Mouse (Mus musculus) layer of hippocampus, postnatal 36 days (tissue): ENCODE data around the gene Ddx39. TPM values are rescaled to one million over a fixed set of nuclear protein-coding genes. Genes with fewer than 3 reads are reported as not detected.

Experiments
- DNase-seq, 2 experiments: peaks; one replicate each; pipeline ENCODE4 v3.0.0; 2022
- total RNA-seq, 2 experiments: library from RNA; stranded (reverse); gene quantifications; 2 replicates each; pipeline ENCODE4 v1.2.3; 2021

The Ddx39 gene
- total RNA-seq = 10 to 100 TPM; 17.0 to 19.2 TPM

DNA sequence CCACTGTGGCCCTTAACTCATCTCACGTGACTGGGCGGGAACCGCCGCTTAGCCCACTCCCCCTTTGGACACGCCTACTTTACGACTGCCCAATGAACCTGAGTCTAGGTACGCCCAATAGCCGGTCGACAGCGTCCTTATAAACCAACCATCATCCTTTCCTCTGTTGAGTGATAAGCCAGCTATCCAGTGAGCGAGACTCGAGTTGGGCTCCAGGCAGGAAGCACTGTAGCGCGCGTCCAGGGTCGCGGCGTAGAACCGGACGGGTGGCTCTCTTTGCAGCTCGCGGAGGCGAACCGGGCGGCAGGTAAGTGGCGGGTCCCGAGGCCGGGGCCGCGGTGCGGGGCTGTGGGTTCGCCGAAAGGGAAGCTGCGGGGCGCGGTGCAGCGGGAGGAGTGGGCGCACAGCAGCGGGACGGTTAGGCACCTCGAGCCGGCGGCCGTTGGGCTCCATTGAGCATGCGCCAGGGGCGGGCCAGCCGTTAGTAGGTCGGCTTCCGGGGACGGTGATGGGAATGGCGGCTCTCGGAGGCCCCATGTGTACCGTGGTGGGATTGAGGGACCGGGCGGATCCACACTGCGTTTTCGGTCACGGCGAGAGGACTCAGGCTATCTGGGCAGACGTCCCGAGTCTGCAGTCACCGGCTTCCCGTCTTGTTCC lies at the start of gene Ddx39:
Gene Ddx39 (plus strand): TSS at position 147 of the 660 bp plus-strand sequence.
- DNase-seq = peak; percentile 95 to 96

DNA sequence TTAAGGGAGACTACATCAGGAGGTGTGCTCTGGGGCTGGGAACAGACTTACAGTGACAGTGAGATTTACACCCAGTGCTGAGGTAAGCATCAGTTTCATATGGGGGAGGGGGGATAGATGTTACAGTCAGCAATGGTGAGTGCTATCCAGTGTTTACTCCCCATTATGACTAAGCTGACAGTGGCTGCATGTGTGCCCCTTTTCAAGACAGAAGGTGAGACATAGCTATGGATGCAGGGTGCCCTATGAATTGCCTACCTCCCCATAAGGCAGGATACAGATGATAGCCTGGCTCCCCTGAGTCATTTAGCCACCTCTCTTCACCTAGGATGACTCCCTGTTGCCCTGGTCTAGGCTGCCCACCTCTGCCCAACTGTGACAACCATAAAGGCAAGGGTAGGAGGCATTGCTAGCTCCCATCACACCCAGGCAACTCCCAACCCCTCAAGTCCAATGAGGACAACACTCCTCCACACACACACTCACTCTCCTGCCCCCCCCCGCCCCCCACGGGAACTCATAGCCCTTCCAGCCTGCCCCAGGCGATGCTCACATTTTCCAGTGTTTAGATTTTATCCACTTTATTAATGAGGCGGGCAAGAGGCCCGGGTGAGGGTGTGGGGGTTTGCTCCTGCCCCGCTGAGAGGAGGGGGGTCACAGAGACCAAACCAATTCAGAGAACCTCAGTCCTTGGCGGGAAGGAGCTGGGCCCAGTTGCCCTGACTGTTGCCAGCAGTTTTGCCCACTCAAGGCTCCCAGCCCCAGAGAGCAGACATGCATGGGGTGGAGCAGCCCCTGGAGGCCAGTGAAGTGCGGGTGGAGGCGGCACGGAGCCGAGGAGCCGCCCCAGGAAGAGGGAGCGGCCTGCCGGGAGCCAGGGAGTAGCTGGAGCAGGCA lies 48.8 kb upstream of the Ddx39 start, which contains the start of gene Ptger1:
Gene Ptger1 (plus strand): TSS at position 710 of the 897 bp plus-strand sequence.
- no peak for DNase-seq

DNA sequence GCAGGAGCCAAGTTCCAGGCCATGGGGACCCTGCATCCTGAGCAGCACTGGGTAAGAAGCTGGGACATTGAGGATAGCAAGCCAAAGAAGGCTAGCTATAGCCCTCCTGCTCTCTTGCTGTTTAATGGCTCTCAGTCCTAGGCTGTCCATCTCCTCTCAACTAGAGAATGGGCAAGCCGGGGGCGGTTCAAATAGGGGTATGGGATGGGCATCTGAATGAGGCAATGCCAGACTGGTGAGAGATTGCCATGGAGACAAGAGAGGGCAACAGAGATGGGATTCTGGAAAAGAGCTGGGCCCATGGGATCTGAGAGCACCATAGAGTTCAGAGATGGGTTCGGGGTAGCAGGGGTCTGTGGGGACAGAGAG lies 48.1 kb upstream of the Ddx39 start:
- no peak for DNase-seq

DNA sequence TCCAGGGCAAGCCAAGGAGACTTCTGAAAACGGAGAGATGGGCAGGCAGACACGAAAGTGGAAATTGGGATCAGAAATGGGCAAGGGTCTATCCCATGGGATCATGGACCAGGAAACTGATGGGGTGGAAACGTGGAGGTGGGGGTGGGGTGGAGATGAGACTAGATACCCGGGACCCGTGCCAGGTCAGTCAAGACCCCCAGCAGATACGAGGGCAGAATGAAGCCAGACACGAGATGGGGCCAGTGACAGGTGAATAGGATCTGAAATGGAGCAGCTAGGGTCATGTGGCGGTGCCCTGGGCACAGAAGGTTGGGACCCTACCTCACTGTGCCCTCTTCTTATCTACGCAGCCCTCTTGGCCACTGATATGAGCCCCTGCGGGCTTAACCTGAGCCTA lies 47.5 kb upstream of the Ddx39 start:
- DNase-seq = no peak

DNA sequence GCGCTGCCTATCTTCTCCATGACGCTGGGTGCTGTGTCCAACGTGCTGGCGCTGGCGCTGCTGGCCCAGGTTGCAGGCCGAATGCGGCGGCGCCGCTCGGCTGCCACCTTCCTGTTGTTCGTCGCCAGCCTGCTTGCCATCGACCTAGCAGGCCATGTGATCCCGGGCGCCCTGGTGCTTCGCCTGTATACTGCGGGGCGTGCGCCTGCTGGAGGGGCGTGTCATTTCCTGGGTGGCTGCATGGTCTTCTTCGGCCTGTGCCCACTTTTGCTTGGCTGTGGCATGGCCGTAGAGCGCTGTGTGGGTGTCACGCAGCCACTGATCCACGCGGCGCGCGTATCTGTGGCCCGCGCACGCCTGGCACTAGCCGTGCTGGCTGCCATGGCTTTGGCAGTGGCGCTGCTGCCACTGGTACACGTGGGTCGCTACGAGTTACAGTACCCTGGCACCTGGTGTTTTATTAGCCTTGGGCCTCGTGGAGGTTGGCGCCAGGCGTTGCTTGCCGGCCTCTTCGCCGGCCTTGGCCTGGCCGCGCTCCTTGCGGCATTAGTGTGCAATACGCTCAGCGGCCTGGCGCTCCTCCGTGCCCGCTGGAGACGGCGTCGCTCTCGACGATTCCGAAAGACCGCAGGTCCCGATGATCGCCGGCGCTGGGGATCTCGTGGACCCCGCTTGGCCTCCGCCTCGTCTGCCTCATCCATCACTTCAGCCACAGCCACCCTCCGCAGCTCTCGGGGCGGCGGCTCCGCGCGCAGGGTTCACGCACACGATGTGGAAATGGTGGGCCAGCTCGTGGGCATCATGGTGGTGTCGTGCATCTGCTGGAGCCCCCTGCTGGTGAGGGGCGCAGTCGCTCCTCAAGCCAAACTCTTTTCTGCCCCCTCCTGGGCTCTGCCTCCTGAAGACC lies 46.7 kb upstream of the Ddx39 start:
- DNase-seq = peak in 1 of 2 experiments; percentile 66

DNA sequence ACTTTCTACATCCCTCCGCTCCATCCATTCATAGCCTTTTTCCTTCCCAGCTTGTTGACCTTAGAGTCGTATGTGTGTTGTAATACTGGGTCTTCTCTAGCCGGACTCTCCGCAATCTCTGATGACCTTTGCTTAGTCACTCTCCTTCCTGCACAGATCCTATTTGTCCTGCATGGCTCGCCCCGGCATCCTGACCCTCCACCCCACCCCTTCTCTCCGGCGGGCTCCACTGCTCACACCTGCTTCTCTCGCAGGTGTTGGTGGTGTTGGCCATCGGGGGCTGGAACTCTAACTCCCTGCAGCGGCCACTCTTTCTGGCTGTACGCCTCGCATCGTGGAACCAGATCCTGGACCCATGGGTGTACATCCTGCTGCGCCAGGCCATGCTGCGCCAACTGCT lies 46.0 kb upstream of the Ddx39 start:
- DNase-seq = no peak

DNA sequence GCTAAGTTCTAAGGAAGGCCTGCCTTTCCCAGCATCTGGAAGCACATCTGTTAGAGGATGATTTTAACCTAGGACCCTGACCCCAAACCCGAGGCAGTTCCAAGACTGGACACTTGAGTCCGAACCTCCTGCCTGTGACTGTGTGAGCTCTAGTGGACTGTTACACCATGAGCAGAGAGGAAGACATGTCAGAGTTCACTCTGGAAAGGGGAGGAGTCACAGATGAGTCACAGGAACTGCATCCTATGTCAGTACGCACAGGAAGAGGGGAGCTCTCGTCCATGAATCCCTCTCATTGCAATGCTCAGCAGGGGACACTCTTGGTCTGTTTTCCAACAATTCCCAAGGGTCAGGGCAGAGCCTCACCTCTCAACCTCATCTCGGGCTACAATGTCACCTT lies 42.0 kb upstream of the Ddx39 start:
- DNase-seq = no peak

DNA sequence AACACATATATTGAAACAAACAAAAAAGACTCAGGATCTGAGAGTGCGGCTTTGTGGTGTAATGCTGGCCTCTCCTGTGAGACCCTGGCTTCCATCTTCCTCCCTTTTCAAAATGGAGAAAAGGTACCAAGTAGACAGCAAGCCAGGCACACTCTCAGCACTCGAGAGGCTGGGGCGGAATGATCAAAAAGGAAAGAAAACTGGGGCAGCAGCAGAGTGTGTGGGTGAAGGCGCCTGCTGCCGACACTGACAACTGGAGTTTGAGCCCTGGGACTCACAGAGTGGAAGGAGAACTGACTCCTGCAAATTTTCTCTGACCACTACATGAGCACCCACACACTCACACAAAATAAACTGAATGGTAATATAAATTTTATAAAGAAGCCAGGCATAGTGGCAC lies 40.5 kb upstream of the Ddx39 start:
- no peak for DNase-seq

DNA sequence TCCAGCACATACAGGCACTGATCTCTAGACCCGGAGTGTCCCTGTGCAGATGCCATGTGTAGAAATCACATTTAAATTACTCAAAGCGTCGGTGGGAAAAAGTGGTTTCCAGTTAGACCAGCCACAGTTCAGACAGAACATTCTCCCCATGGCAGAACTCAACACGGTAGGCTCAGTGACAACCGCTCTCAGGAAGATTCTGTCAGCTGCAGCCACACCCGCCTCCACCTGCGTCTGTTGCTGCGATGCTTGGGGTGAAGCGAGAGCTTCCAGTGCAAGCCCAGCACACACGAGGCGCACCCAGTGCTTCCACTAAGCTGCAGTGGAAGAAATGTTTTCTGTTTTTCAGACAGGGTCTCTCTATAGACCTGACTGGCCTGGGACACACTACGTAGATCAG lies 35.1 kb upstream of the Ddx39 start:
- no peak for DNase-seq

DNA sequence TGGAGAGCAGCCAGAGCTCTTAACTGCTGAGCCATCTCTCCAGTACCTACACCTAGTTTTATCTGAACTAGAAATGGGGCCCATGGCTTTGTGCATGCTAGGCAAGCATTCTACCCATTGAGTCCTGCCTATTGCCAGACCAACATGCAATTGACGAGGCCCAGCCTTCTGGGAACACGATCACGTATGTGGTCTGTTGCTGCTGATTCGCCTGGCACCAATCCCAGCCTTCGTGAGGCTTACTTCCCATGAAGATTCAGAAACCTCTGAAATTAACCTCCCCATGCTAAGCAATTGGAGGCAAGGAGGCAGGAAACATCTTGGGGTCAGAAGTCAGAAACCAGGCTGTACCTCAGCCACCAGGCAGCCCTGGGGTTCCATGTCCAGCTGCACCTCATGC lies 34.4 kb upstream of the Ddx39 start:
- DNase-seq = no peak

DNA sequence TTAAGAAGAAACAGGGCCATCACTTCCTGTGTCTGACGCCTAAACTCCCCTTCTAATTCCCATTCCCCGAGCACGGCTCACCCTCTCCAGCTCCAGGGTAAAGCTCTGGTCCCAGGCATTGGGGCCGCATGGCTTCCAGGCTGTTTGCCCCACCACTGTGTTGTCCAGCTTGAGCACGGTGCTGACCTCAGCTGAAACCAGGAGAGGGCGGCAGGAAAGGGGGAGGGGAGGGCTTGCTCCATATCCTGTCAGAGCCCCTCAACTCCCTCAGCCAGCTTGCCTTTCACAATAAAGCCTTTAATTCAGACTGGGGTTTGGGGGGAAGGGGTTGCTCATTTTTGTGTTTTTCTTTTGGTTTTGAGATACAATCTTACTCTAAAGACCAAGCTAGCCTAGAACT lies 33.9 kb upstream of the Ddx39 start:
- DNase-seq = no peak

DNA sequence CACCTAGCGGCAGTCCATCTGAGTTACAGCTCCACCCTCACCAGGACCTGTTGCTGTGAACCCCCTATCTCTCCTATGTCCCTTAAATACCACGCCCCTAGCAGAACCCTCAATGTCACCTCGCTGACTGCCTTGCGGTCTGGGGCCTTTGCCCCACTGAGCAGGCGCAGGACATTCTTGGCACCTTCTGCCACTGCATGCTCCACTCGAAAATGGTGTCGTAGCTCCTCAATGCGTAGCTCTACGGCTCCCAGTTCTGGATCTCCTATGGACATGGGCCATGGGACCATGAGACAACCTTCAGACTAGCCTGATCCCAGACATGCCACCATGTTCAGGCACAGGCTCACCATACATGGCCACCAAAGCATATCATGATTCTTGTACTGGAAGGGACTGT lies 30.5 kb upstream of the Ddx39 start:
- no peak for DNase-seq

DNA sequence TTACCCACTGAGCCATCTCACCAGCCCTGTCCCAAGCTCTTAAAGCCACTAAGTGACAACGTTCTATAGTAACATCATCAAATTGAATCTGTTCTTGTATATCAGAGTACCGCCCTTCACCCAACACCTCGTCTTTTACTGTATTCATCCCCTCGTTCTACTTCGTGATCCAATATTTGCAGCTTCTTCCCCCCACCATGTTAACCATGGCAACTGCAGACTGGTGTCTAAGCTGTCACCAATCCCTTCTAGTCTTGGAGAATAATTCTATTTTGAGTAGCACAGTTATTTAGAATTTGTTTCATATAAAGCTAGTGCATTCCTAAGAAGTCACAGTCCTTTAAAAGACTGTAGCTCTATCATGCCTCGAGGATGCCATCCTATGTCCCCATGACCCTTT lies 25.7 kb upstream of the Ddx39 start:
- DNase-seq = no peak

DNA sequence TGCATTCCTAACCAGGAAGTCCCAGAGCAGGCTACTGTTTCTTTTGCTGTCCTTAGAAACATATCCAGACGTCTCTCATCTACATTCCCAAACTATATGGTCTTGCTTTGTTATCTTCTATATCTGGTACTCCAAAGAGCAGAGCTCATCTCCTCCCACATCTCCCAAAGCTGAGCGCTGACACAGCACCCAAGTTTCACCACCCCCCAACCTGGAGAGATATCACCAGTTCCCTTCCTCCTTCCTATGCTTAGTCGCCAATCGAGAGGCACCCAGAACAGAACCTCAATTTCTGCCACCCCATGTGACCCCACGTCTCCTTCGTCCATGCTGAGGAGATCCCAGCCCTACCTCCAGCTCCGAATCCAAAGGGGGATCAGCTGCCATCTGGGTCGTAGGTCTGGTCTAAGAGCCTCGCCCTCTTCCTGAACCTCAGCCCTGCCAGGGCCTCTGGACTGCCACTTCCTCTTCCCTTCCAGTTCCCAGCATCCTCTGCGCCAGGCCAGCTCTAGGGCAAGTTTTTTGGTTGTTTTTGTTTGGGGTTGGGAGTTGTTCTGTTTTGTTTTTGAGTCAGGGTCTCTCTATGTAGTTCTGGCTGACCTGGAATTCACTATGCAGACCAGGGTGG lies 21.3 kb upstream of the Ddx39 start:
- no peak for DNase-seq

DNA sequence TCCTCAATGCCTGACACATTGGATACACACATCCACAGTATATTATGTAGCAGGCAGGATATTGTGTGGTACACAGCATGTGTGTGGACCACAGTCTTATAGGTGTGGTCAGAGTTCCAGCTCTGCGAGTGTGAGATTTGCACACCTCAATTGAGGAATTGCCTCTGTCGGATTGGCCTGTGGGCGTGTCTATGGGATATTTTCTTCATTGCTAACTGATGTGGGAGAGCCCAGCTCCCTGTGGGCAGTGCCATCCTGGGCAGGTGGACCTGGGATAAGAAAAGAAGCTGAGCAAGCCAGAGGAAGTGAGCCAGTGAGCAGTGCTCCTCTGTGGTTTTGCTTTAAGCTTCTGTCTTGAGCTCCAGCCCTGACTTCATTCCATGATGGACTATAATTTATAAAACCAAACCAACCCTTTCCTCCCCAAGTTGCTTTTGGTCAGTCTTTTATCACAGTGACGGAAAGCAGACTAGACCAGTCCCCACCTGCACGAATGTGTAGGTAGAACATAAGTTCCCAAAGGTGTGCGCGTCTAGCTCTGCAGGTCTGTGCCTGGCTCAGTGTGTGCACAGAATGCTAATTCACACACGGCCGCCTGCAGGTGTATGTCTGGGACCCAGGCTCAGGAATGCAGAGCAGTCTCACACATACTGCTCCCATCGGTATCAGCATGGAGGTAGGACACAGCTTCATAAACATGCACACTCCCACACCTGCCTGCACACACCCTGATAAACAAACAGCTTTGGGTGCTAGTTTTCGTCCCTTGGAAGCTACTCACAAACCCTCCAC lies 20.4 kb upstream of the Ddx39 start:
- DNase-seq = no peak

DNA sequence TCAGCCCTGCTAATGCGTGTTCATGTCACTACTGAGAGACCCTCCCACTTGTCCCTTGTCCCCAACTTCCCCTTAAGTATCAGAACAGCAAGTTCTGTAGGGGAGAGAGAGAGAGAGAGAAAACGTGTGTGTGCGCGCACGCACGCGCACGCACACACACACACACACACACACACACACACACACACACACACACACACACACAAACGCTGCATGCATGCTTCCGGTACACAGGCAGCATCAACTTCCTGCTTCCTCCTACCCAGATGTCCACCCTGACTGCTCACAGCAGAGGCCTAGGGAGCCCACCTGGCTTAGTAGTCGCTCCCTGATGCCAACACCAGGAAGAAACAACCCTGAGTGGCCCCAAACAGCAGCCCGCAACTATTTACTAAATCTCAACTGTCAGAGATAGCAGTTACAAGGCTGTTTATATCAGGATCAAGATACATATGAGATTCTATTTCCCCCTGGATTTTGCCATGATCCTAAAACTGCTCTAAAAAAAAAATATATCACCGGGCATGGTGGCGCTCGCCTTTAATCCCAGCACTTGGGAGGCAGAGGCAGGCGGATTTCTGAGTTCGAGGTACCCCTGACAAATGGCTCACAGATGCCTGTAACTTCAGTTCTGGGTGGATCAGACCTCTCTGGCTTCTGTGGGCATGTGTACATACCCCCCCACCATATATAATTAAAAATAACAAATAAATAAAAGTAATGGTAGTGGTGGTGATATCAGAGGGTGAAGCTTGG lies 19.4 kb upstream of the Ddx39 start:
- no peak for DNase-seq

DNA sequence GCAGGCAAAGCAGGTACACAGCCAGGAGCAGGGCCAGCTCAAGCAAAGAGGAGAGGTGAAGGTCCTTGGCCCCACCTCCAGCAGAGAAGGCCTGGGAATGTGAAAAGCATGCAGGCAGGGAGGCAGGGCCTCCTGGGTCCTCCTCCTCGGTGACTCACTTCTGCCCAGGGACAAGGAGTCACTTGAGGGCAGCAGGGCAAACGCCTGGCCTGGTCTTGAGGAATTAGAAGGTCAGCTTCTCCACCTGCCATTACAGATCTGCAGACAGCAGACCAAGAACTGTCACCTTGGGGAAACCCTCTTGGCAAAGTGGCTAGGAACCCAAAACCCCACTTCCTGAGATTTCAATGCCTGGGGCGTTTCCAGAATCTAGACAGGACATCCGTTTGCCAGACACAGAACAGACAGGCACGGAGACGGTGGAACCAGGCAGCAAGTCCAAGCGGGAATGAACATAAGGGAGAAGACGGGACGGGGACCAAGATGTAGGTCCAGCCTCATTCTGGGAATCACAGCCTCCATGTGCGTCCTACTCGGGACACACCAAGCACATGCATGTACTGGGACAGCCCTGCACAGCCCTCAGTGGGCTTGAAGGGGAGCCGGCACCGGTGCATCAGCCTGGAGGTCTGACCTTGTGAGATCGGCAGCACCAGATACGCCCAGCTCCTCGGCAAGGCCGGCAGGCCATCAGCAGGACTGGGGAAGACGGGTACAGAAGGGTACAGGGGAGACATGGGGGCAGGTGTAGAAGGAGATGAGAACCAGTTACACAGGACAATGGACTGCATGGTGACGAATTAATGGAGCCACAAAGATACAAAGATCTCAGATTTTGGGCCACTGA lies 17.4 kb upstream of the Ddx39 start:
- DNase-seq = no peak

DNA sequence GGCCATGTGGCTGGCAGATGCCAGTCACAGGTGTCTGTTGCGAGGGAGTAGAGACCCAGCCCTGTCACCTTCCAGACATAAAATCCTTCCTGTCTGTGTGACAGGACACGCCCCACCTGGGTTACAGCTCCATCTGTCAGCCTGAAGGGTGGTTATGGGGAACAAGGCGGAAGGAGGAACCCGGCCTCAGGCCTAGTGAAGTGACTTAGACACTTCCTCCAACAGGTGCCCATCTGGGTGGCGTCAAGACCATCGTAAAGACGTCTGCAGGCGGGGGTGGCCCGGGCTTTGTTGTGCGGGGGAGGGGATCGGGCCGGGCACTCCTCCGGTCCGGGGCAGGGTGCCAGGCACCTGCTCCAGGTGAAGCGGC lies 16.7 kb upstream of the Ddx39 start:
- DNase-seq = no peak

DNA sequence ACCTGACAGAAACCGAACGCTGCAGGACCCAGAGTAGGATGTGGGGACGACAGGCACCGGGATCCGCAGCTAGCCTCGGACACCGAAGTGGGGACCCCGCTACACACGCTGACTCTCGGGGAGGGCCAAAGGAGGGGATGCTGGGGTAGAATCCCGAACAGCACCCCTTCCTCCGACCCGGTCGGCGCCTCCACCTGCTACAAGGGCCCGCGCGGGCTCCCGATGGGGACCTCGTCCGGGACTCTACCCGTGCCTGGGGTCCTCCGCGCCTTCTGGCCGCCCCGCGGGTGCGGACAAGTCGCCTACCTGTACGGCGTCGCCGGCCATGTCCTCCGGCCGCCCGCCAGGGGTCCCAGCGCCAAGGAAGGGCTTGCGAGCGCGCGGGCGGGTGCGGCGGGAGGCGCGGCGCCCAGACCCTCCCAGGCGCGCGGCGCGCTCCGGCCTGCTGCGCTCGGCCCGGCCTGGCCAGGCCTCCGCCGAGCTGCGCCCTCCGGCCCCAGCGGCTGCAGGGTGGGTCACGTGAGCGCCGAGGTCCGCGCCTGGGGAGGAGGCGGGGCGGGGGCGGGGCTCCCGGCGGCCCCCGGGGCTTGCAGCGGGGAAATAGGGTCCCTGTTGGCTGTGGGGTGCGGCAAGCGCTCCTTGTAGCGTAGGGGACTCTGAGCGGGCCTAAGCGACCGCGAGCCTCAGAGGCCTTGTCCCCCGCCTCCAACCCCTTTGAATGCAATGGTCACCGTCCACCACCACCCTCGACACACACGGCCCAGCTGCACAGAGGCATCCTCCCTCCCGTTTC lies 16.1 kb upstream of the Ddx39 start, which contains the start of gene Pkn1:
Gene Pkn1 (minus strand): TSS at position 519 of the 793 bp plus-strand sequence.
- DNase-seq = peak; percentile 54 to 61
